Mouse (Mus musculus) MEL (cell line): ENCODE measurements around the gene Hadha. TPM values are rescaled to one million over a fixed set of nuclear protein-coding genes. Genes with fewer than 3 reads are reported as not detected.

Source experiments
- DNase-seq: peaks from one replicate; pipeline ENCODE4 v3.0.0; 2011; ENCODE audit warnings: low read depth, low spot score
- H3K27ac ChIP-seq: 2 replicates; pipeline ENCODE4 v1.5.1; 2012; ENCODE audit warnings: low read depth, mild to moderate bottlenecking, control low read depth, low read length, moderate library complexity; ENCODE audit not compliant: control insufficient read depth
- H3K27me3 ChIP-seq, 2 experiments: fragments of 150-350 bp in 1 of 2; sonication (generic) in 1 of 2; 2 replicates each; pipeline ENCODE4 v1.6.1; 2012; ENCODE audit warnings: low read length in 2 of 2, mild to moderate bottlenecking in 2 of 2, improper control_type of control experiment in 1 of 2, moderate library complexity in 1 of 2; ENCODE audit not compliant: insufficient read depth in 2 of 2, control insufficient read depth in 1 of 2
- H3K36me3 ChIP-seq, 2 experiments: 2 replicates each; pipeline ENCODE4 v1.6.1; 2012 to 2014; ENCODE audit warnings: low read length in 2 of 2, improper control_type of control experiment in 1 of 2, inconsistent platforms in 1 of 2, mild to moderate bottlenecking in 1 of 2; ENCODE audit not compliant: insufficient read depth in 2 of 2, control insufficient read depth in 1 of 2
- H3K4me1 ChIP-seq, 2 experiments: fragments of 150-350 bp in 1 of 2; sonication (generic) in 1 of 2; 2 replicates each; pipeline ENCODE4 v1.6.1; 2012; ENCODE audit warnings: low read length in 2 of 2, improper control_type of control experiment in 1 of 2, mild to moderate bottlenecking in 1 of 2; ENCODE audit not compliant: insufficient read depth in 2 of 2, control insufficient read depth in 1 of 2
- H3K4me3 ChIP-seq, 2 experiments: fragments of 150-350 bp in 1 of 2; sonication (generic) in 1 of 2; 2 replicates each; pipeline ENCODE4 v1.5.1; 2012; ENCODE audit warnings: low read depth in 2 of 2, low read length in 2 of 2, mild to moderate bottlenecking in 2 of 2, moderate library complexity in 2 of 2, control low read depth in 1 of 2, improper control_type of control experiment in 1 of 2; ENCODE audit not compliant: control insufficient read depth in 1 of 2, insufficient read depth in 1 of 2
- H3K79me2 ChIP-seq: 2 replicates; pipeline ENCODE4 v1.6.1; 2012; ENCODE audit warnings: mild to moderate bottlenecking, low read length, moderate library complexity; ENCODE audit not compliant: control insufficient read depth, poor library complexity, insufficient read depth
- H3K9ac ChIP-seq: 2 replicates; pipeline ENCODE4 v1.6.1; 2012; ENCODE audit warnings: low read depth, mild to moderate bottlenecking, control low read depth, low read length, moderate library complexity; ENCODE audit not compliant: control insufficient read depth, poor library complexity, severe bottlenecking
- H3K9me3 ChIP-seq: fragments of 150-350 bp; sonication (generic); replicated peaks from 2 replicates; pipeline ENCODE4 v1.6.1; 2012; ENCODE audit warnings: mild to moderate bottlenecking, low read length, improper control_type of control experiment, moderate library complexity; ENCODE audit not compliant: insufficient read depth
- CHD1 ChIP-seq: IDR thresholded peaks from 2 replicates; pipeline ENCODE4 v1.6.1; 2012; ENCODE audit warnings: low read depth, mild to moderate bottlenecking, inconsistent platforms, low read length, improper control_type of control experiment
- CHD2 ChIP-seq: IDR thresholded peaks from 2 replicates; pipeline ENCODE4 v1.6.1; 2011; ENCODE audit warnings: low read length, improper control_type of control experiment
- E2F4 ChIP-seq: IDR thresholded peaks from 2 replicates; pipeline ENCODE4 v1.6.1; 2011; ENCODE audit warnings: low read depth, low read length, improper control_type of control experiment, borderline replicate concordance
- ELF1 ChIP-seq: IDR thresholded peaks from 2 replicates; pipeline ENCODE4 v1.6.1; 2014; ENCODE audit warnings: low read depth, mild to moderate bottlenecking, inconsistent platforms, low read length, improper control_type of control experiment, moderate library complexity
- GATA1 ChIP-seq: IDR thresholded peaks from 2 replicates; pipeline ENCODE4 v1.6.1; 2011; ENCODE audit warnings: low read depth, low read length, improper control_type of control experiment
- KAT2A ChIP-seq: conservative IDR thresholded peaks from 2 replicates; pipeline ENCODE4 v1.6.1; 2012; ENCODE audit warnings: low read depth, low read length, improper control_type of control experiment, inconsistent platforms
- MAX ChIP-seq: IDR thresholded peaks from 2 replicates; pipeline ENCODE4 v1.6.1; 2011; ENCODE audit warnings: low read length, improper control_type of control experiment
- MYB ChIP-seq: IDR thresholded peaks from 2 replicates; pipeline ENCODE4 v1.6.1; 2011; ENCODE audit warnings: mild to moderate bottlenecking, low read depth, low read length, improper control_type of control experiment
- MYC ChIP-seq: IDR thresholded peaks from 2 replicates; pipeline ENCODE4 v1.6.1; 2011; ENCODE audit warnings: low read depth, mild to moderate bottlenecking, low read length, improper control_type of control experiment, moderate library complexity
- NELFE ChIP-seq: IDR thresholded peaks from 2 replicates; pipeline ENCODE4 v1.6.1; 2011; ENCODE audit warnings: low read depth, low read length, improper control_type of control experiment
- NRF1 ChIP-seq: IDR thresholded peaks from 2 replicates; pipeline ENCODE4 v1.6.1; 2014; ENCODE audit warnings: low read depth, mild to moderate bottlenecking, inconsistent platforms, low read length, improper control_type of control experiment, moderate library complexity; ENCODE audit not compliant: poor library complexity, insufficient read depth, severe bottlenecking
- POLR2A ChIP-seq, 2 experiments: IDR thresholded peaks; 2 replicates each; pipeline ENCODE4 v1.6.1; 2011 to 2012; ENCODE audit warnings: low read length in 2 of 2, mild to moderate bottlenecking in 2 of 2, control low read depth in 1 of 2, improper control_type of control experiment in 1 of 2, low read depth in 1 of 2, moderate library complexity in 1 of 2; ENCODE audit not compliant: control insufficient read depth in 1 of 2, insufficient read depth in 1 of 2, poor library complexity in 1 of 2
- RAD21 ChIP-seq: IDR thresholded peaks from 2 replicates; pipeline ENCODE4 v1.6.1; 2011; ENCODE audit warnings: mild to moderate bottlenecking, low read depth, low read length, improper control_type of control experiment
- RCOR1 ChIP-seq: IDR thresholded peaks from 2 replicates; pipeline ENCODE4 v1.6.1; 2012; ENCODE audit warnings: low read depth, mild to moderate bottlenecking, inconsistent platforms, low read length, improper control_type of control experiment
- SIN3A ChIP-seq: IDR thresholded peaks from 2 replicates; pipeline ENCODE4 v1.6.1; 2012; ENCODE audit warnings: low read length, improper control_type of control experiment, inconsistent platforms
- TAL1 ChIP-seq: IDR thresholded peaks from 2 replicates; pipeline ENCODE4 v1.6.1; 2012; ENCODE audit warnings: mild to moderate bottlenecking, inconsistent platforms, low read length, moderate library complexity, mixed read lengths
- TBP ChIP-seq: IDR thresholded peaks from 2 replicates; pipeline ENCODE4 v1.8.0; 2011; ENCODE audit warnings: low read depth, low read length, improper control_type of control experiment
- UBTF ChIP-seq: IDR thresholded peaks from 2 replicates; pipeline ENCODE4 v1.6.1; 2012; ENCODE audit warnings: low read depth, mild to moderate bottlenecking, inconsistent platforms, low read length, improper control_type of control experiment, moderate library complexity, borderline replicate concordance; ENCODE audit not compliant: insufficient read depth
- USF1 ChIP-seq: IDR thresholded peaks from 2 replicates; pipeline ENCODE4 v1.6.1; 2014; ENCODE audit warnings: low read depth, mild to moderate bottlenecking, inconsistent platforms, low read length, improper control_type of control experiment, moderate library complexity
- USF2 ChIP-seq, 2 experiments: IDR thresholded peaks; 2 replicates each; pipeline ENCODE4 v1.6.1; 2011 to 2012; ENCODE audit warnings: improper control_type of control experiment in 2 of 2, low read length in 2 of 2, borderline replicate concordance in 1 of 2, inconsistent platforms in 1 of 2, low read depth in 1 of 2, mild to moderate bottlenecking in 1 of 2; ENCODE audit not compliant: insufficient read depth in 1 of 2
- ZMIZ1 ChIP-seq: IDR thresholded peaks from 2 replicates; pipeline ENCODE4 v1.6.1; 2012; ENCODE audit warnings: low read depth, mild to moderate bottlenecking, inconsistent platforms, low read length, improper control_type of control experiment, moderate library complexity
- ZNF384 ChIP-seq: IDR thresholded peaks from 2 replicates; pipeline ENCODE4 v1.6.1; 2012; ENCODE audit warnings: low read depth, mild to moderate bottlenecking, inconsistent platforms, low read length, improper control_type of control experiment
- polyA plus RNA-seq, 2 experiments: library from polyadenylated mRNA; stranded (reverse) in 1 of 2; unstranded in 1 of 2; fragments of >175 nt in 1 of 2; fragments of >200 nt in 1 of 2; gene quantifications; 2 replicates each; pipeline versions ENCODE4 v1.2.1 to v1.2.4; 2012; ENCODE audit warnings: low replicate concordance in 2 of 2, low read depth in 1 of 2; ENCODE audit not compliant: insufficient read length in 2 of 2, insufficient read depth in 1 of 2, missing spikeins in 1 of 2
- total RNA-seq: library from RNA; depleted of rRNA; stranded (reverse); fragments of 300-350 nt; gene quantifications from 2 replicates; pipeline ENCODE4 v1.2.3, GENCODE M21; 2012

The Hadha gene
- total and polyA plus RNA-seq, 3 experiments: 107 to 271 (median 120) TPM

- TF ChIP-seq SIN3A (no peak), USF1 (no peak), NRF1 (no peak), UBTF (no peak), POLR2A (IDR thresholded peaks at IDR 0.05; ENCODE audit: control insufficient read depth in 1 of 2, insufficient read depth in 1 of 2, low read depth in 1 of 2, low read length in 2 of 2, poor library complexity in 1 of 2) (no peak), ZMIZ1 (no peak)
- H3K79me2 ChIP-seq: peaks cover 10% of the 10 kb centered on the region; the same call in 1 of the 2 replicates
- H3K27ac ChIP-seq: no peak overlapping the region
- H3K4me3 ChIP-seq: no peak overlapping the region
- H3K9ac ChIP-seq: no peak overlapping the region
- 0 out of 4 replicates have a peak, but pooled peaks cover 0 to 2% of the 10 kb centered on the region in 2 experiments for H3K4me1 ChIP-seq
- no peak for DNase-seq
- no peaks in the 10 kb centered on the region for H3K27me3 ChIP-seq
- peaks cover 8 to 26% of the 10 kb centered on the region in 2 experiments for H3K36me3 ChIP-seq
- H3K9me3 ChIP-seq: no peaks in the 10 kb centered on the region
These were observed 6.6 kb downstream of the Hadha start for GRCm38 (mm10) chr5:30148133-30148920.

- H3K9ac ChIP-seq: no peak overlapping the region
- H3K27me3 ChIP-seq: no peaks in the 10 kb centered on the region
- DNase-seq: no peak
- no peak overlapping the region for H3K4me3 ChIP-seq
- peaks cover 6% of the 10 kb centered on the region; the same call in 1 of the 2 replicates for H3K79me2 ChIP-seq
- no peaks in the 10 kb centered on the region for H3K4me1 ChIP-seq
- H3K9me3 ChIP-seq: no peaks in the 10 kb centered on the region
- no peak overlapping the region for H3K27ac ChIP-seq
- H3K36me3 ChIP-seq: peaks cover 0 to 33% of the 10 kb centered on the region in 2 experiments; a peak in 2 of 4 replicates
- TF ChIP-seq ZNF384 (no peak), ELF1 (no peak), MYC (no peak), MYB (no peak), TAL1 (no peak), KAT2A (no peak), CHD2 (no peak), NELFE (no peak), RAD21 (no peak), TBP (no peak), CHD1 (no peak), RCOR1 (no peak), GATA1 (no peak), MAX (no peak), USF2 (IDR thresholded peaks at IDR 0.05; ENCODE audit: borderline replicate concordance in 1 of 2, insufficient read depth in 1 of 2, low read depth in 1 of 2, low read length in 2 of 2) (no peak), POLR2A (IDR thresholded peaks at IDR 0.05; ENCODE audit: control insufficient read depth in 1 of 2, insufficient read depth in 1 of 2, low read depth in 1 of 2, low read length in 2 of 2, poor library complexity in 1 of 2) (no peak), E2F4 (no peak)
These were observed 8.4 kb downstream of the Hadha start for GRCm38 (mm10) chr5:30146526-30146925.
